Mouse (Mus musculus): Measurements from ENCODE around the gene Sema6b. TPM values are rescaled to one million over a fixed set of nuclear protein-coding genes. Genes with fewer than 3 reads are reported as not detected.

Gene Sema6b
- total and polyA plus RNA-seq, 3 experiments: 8.6 to 12.6 (median 8.9) TPM

DNA sequence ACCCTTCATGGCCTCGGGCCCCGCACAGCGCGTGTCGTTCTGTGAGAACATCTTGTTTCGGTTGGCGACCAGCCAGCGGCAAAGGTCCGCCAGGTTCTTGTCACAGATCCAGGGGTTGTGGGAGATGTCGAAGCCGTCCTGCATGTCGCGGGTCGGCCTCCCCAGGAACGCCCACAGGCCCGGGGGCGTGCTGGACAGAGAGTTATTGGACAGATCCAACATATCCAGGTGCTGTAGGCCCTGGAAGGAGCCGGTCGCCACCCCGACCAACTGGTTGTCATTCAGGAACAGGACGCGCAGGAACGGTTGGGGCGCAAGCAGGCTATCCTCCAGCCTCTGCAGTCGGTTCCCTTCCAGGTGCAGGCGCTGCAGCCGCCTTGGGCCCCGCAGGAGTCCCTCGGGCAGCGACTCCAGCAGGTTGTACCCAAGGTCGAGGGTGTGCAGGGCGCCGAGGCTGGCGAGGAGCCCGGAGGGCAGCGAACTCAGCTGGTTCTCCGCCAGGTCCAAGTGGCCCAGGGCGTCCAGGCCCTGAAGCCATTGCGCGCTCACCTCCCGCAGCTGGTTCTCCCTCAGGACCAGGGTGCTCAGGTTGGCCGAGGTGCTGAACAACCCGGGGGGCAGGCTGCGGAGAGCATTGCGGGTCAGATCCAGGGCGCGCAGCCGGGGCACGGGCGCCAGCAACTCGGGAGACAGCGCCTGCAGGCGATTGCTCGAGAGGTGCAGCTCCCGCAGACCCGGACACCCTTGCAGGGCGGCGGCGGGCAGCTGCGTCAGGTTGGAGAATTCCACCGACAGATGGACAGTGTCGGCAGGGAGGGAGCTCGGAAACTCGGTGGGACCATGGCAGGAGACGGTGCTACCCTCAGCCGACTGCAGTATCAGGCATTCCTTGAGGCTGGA, 19.9 kb downstream of the Sema6b start:
- peak; percentile 79 to 83 for DNase-seq
- Histone ChIP-seq H3K4me3 (peak overlapping the region; percentile 50), H3K36me3 (ENCODE audit: control insufficient read depth, insufficient read depth, low read length) (no peaks in the 10 kb centered on the region), H3K9ac (ENCODE audit: low read depth, low read length) (peak overlapping the region; percentile 67), H3K4me1 (ENCODE audit: control insufficient read depth, insufficient read depth, low read length) (peaks cover 1% of the 10 kb centered on the region), H3K27me3 (ENCODE audit: control insufficient read depth, insufficient read depth, low read length) (no peaks in the 10 kb centered on the region), H3K79me2 (replicated peaks; ENCODE audit: control insufficient read depth, insufficient read depth, low read length) (no peaks in the 10 kb centered on the region), H3K27ac (peak overlapping the region; percentile 90)
- TF ChIP-seq POLR2A (IDR thresholded peaks at IDR 0.05; ENCODE audit: insufficient read depth, low read depth, low read length) (peak; percentile 56; the same call in 1 of the 2 replicates), CTCF (IDR thresholded peaks at IDR 0.05) (no peak)
- intact Hi-C loops (cut with DNase I): no loop called here
- 2% methylated on average over 66 of the region's 66 CpGs for WGBS

DNA sequence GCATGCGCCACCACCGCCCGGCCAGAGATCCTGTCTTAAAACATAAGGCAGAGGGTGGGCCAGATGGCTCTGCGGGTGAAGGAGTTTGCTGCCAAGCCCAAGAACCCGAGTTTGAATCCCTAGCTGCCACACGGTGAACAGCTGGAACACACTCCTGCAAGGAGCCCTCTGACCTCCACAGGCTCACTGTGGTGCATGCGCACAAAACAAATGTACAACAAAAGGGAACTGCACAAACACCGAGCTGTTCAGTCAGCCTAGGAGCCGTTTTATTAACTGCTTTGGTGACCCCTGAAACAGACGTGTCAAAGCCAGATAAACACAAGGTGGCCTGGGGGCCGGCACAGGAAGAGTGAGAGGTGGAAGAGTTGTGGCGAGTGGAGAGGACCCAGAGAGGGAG, 20.7 kb downstream of the Sema6b start:
- TF ChIP-seq POLR2A (IDR thresholded peaks at IDR 0.05; ENCODE audit: insufficient read depth, low read depth, low read length) (0 out of 2 replicates have a peak, but pooled peaks have one; percentile 17), EP300 (IDR thresholded peaks at IDR 0.05; ENCODE audit: insufficient read depth, low read depth, low read length) (no peak), CTCF (IDR thresholded peaks at IDR 0.05) (no peak)
- Histone ChIP-seq H3K4me3 (peak overlapping the region; percentile 50; the same call in 1 of the 2 replicates), H3K27me3 (ENCODE audit: control insufficient read depth, insufficient read depth, low read length) (no peaks in the 10 kb centered on the region), H3K27ac (peak overlapping the region; percentile 90), H3K36me3 (ENCODE audit: control insufficient read depth, insufficient read depth, low read length) (no peaks in the 10 kb centered on the region), H3K9ac (ENCODE audit: low read depth, low read length) (peak overlapping the region; percentile 67), H3K79me2 (replicated peaks; ENCODE audit: control insufficient read depth, insufficient read depth, low read length) (no peaks in the 10 kb centered on the region), H3K4me1 (ENCODE audit: control insufficient read depth, insufficient read depth, low read length) (peaks cover 1% of the 10 kb centered on the region)
- 33% methylated on average over 12 of the region's 12 CpGs for WGBS
- no peak for DNase-seq
- intact Hi-C loops (cut with DNase I): no loop called here

DNA sequence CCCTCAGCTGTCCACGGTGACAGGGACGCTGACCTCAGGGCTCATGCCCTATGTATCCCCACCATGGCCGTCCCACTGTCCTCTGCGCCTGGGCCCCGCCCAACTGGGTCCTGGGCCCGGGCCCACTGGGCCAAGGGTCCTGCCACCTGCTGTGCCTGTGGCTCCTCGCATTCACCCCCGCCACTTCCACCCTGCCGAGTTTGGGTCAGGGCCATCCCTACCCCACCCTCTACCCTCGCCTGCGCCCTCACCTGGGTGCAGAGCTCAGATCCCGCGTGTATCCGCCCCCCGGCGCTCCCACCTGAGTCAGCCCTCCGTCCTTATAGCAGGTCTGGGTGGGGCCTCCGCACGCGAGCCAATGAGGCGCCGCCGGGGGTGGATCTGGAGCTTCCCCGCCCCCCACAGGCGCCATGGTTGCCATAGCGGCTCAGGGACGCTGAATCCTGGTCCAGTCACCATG, 22.9 kb downstream of the Sema6b start, which contains the start of gene Plin5:
Gene Plin5, minus strand, starts transcription at position 346 of the 460 bp plus-strand sequence.
- Histone ChIP-seq H3K4me1 (ENCODE audit: control insufficient read depth, insufficient read depth, low read length) (peaks cover 1% of the 10 kb centered on the region), H3K9ac (ENCODE audit: low read depth, low read length) (peak within 1 kb of the TSS; percentile 50), H3K4me3 (peak within 1 kb of the TSS; percentile 46), H3K27me3 (ENCODE audit: control insufficient read depth, insufficient read depth, low read length) (no peaks in the 10 kb centered on the region), H3K27ac (peak within 1 kb of the TSS; percentile 89), H3K36me3 (ENCODE audit: control insufficient read depth, insufficient read depth, low read length) (no peaks in the 10 kb centered on the region), H3K79me2 (replicated peaks; ENCODE audit: control insufficient read depth, insufficient read depth, low read length) (no peaks in the 10 kb centered on the region)
- peak; percentile 76 to 85 for DNase-seq
- intact Hi-C loops (cut with DNase I): no loop called here
- no peak for TF ChIP-seq CTCF (IDR thresholded peaks at IDR 0.05)
- TF ChIP-seq EP300 (IDR thresholded peaks at IDR 0.05; ENCODE audit: insufficient read depth, low read depth, low read length): 0 out of 2 replicates have a peak, but pooled peaks have one; percentile 14
- TF ChIP-seq POLR2A (IDR thresholded peaks at IDR 0.05; ENCODE audit: insufficient read depth, low read depth, low read length): peak; percentile 83
- 2% methylated on average over 27 of the region's 27 CpGs for WGBS

DNA sequence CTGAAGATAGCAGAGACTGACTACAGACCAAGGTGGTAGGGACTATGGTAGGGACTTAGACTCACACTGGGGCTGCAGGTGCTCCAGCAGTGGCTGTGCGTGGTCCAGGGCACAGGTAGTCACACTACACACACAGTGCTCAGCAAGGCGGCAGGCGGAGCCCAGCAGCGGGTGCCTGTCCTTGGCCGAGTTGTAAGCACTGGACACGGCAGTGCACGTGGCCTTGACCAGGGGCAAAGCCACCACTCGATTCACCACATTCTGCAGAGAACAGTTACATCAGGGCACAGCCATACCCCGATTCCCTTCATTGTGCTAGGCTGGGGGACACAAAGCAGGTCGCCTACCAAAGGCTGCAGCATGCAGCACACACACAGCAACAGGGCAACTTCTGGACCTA, 23.9 kb downstream of the Sema6b start:
- H3K4me1 ChIP-seq (ENCODE audit: control insufficient read depth, insufficient read depth, low read length): peaks cover 1% of the 10 kb centered on the region; the same call in 1 of the 2 replicates
- peak overlapping the region; percentile 89 for H3K27ac ChIP-seq
- 56% methylated on average over 10 of the region's 10 CpGs for WGBS
- peak overlapping the region; percentile 46 for H3K4me3 ChIP-seq
- no peaks in the 10 kb centered on the region for H3K79me2 ChIP-seq (replicated peaks; ENCODE audit: control insufficient read depth, insufficient read depth, low read length)
- intact Hi-C loops (cut with DNase I): no loop called here
- H3K27me3 ChIP-seq (ENCODE audit: control insufficient read depth, insufficient read depth, low read length): no peaks in the 10 kb centered on the region
- no peak for TF ChIP-seq EP300 (IDR thresholded peaks at IDR 0.05; ENCODE audit: insufficient read depth, low read depth, low read length)
- no peak for TF ChIP-seq CTCF (IDR thresholded peaks at IDR 0.05)
- no peak for TF ChIP-seq POLR2A (IDR thresholded peaks at IDR 0.05; ENCODE audit: insufficient read depth, low read depth, low read length)
- no peaks in the 10 kb centered on the region for H3K36me3 ChIP-seq (ENCODE audit: control insufficient read depth, insufficient read depth, low read length)
- no peak for DNase-seq
- peak overlapping the region; percentile 50 for H3K9ac ChIP-seq (ENCODE audit: low read depth, low read length)

DNA sequence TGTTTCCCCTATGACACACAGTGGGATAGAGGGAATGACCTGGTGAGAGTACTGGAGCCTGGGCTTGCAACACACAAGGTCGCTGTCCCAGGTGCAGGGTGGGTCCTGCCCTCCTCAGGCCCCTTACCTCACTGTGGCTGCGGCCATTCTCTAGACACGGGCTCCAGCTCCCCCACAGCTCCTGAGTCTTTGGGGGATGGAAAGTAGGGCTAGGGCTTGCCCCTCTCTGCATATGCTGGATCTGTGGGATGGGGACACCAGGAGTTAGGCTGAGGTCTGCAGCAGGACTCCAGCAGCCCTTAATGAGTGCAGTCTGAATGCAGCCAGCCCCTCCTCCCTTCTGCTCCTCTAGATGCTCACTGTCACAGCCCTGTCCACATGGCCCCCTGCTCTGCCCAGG, 27.4 kb downstream of the Sema6b start:
- Histone ChIP-seq H3K27ac (no peak overlapping the region), H3K27me3 (ENCODE audit: control insufficient read depth, insufficient read depth, low read length) (no peaks in the 10 kb centered on the region), H3K36me3 (ENCODE audit: control insufficient read depth, insufficient read depth, low read length) (no peaks in the 10 kb centered on the region), H3K4me1 (ENCODE audit: control insufficient read depth, insufficient read depth, low read length) (peaks cover 6% of the 10 kb centered on the region), H3K9ac (ENCODE audit: low read depth, low read length) (no peak overlapping the region), H3K4me3 (no peak overlapping the region), H3K79me2 (replicated peaks; ENCODE audit: control insufficient read depth, insufficient read depth, low read length) (no peaks in the 10 kb centered on the region)
- intact Hi-C loops (cut with DNase I): no loop called here
- 80% methylated on average over 3 of the region's 3 CpGs for WGBS
- DNase-seq: no peak
- TF ChIP-seq CTCF (IDR thresholded peaks at IDR 0.05): no peak
- no peak for TF ChIP-seq EP300 (IDR thresholded peaks at IDR 0.05; ENCODE audit: insufficient read depth, low read depth, low read length)
- TF ChIP-seq POLR2A (IDR thresholded peaks at IDR 0.05; ENCODE audit: insufficient read depth, low read depth, low read length): no peak

DNA sequence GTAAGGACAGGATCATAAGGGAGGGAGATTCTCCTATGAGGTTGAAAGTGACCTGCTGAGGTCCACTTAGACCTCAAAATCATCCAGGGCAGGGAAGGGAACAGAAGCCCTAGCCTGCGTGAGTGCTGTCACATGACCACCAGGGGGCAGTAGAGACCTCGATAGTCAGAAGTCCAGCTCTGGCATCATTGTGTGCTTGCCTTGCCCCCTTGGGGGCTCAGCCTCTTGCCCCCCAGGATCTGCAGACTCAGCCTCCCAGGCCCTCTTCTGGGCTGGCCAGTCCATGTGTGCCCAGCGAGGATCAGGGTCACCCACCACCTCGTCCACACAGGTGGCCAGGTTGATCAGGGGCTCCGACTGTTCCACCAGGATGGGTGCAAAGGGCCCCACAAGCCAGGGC, 28.3 kb downstream of the Sema6b start:
- peak; percentile 96 for TF ChIP-seq CTCF (IDR thresholded peaks at IDR 0.05)
- no peak for TF ChIP-seq POLR2A (IDR thresholded peaks at IDR 0.05; ENCODE audit: insufficient read depth, low read depth, low read length)
- TF ChIP-seq EP300 (IDR thresholded peaks at IDR 0.05; ENCODE audit: insufficient read depth, low read depth, low read length): peak; percentile 53; the same call in 1 of the 2 replicates
- WGBS: 50% methylated on average over 5 of the region's 5 CpGs
- intact Hi-C loops (cut with DNase I): no loop called here

More for the DNA sequence above, 28.3 kb downstream of the Sema6b start:
- H3K27ac ChIP-seq: no peak overlapping the region
- H3K4me1 ChIP-seq (ENCODE audit: control insufficient read depth, insufficient read depth, low read length): peaks cover 7% of the 10 kb centered on the region
- H3K79me2 ChIP-seq (replicated peaks; ENCODE audit: control insufficient read depth, insufficient read depth, low read length): no peaks in the 10 kb centered on the region
- peak; percentile 59 to 66 for DNase-seq
- no peak overlapping the region for H3K9ac ChIP-seq (ENCODE audit: low read depth, low read length)
- H3K4me3 ChIP-seq: no peak overlapping the region
- H3K27me3 ChIP-seq (ENCODE audit: control insufficient read depth, insufficient read depth, low read length): no peaks in the 10 kb centered on the region
- H3K36me3 ChIP-seq (ENCODE audit: control insufficient read depth, insufficient read depth, low read length): no peaks in the 10 kb centered on the region

Measured in heart, adult 2 months (tissue).